Mouse (Mus musculus): ENCODE results near the gene Tma7. TPM values are rescaled to one million over a fixed set of nuclear protein-coding genes. Genes with fewer than 3 reads are reported as not detected.

Tma7 gene
- polyA plus RNA-seq, 1 experiment from 2014 or later, result 733 TPM

Other genes with a start within 250 kb of the Tma7 start
- gene Slc26a6, start 229.3 kb downstream of the Tma7 start, polyA plus RNA-seq (2014; fragmentation: Nextera tagmentation; extraction: Ambion mirVana), result 16.6 and 18.2 TPM in 2 replicates
- 0.47 TPM in 1 of 2 replicates, not detected in the other for gene Tmem89, start 168.0 kb downstream of the Tma7 start, polyA plus RNA-seq (2014; fragmentation: Nextera tagmentation; extraction: Ambion mirVana)
- 432 and 472 TPM in 2 replicates for gene Uqcrc1, start 146.0 kb downstream of the Tma7 start, polyA plus RNA-seq (2014; fragmentation: Nextera tagmentation; extraction: Ambion mirVana)
- 0.84 and 1.5 TPM in 2 replicates for gene Col7a1, start 129.0 kb downstream of the Tma7 start, polyA plus RNA-seq (2014; fragmentation: Nextera tagmentation; extraction: Ambion mirVana)
- gene Ucn2, start 96.6 kb downstream of the Tma7 start, polyA plus RNA-seq (2014; fragmentation: Nextera tagmentation; extraction: Ambion mirVana), result not detected in 2 replicates
- 26.1 and 26.3 TPM in 2 replicates for gene Pfkfb4, start 90.8 kb downstream of the Tma7 start, polyA plus RNA-seq (2014; fragmentation: Nextera tagmentation; extraction: Ambion mirVana)
- 49.1 and 49.9 TPM in 2 replicates for gene Shisa5, start 44.0 kb downstream of the Tma7 start, polyA plus RNA-seq (2014; fragmentation: Nextera tagmentation; extraction: Ambion mirVana)
- 15.3 and 18.8 TPM in 2 replicates for gene Trex1, start 22.9 kb downstream of the Tma7 start, polyA plus RNA-seq (2014; fragmentation: Nextera tagmentation; extraction: Ambion mirVana)
- 26.5 and 28.6 TPM in 2 replicates for gene Atrip, start 8.5 kb downstream of the Tma7 start, polyA plus RNA-seq (2014; fragmentation: Nextera tagmentation; extraction: Ambion mirVana)
- 14.0 and 15.4 TPM in 2 replicates for gene Ccdc51, start 94 bp downstream of the Tma7 start, polyA plus RNA-seq (2014; fragmentation: Nextera tagmentation; extraction: Ambion mirVana)
- 21.7 and 22.4 TPM in 2 replicates for gene Plxnb1, start 12.8 kb upstream of the Tma7 start, polyA plus RNA-seq (2014; fragmentation: Nextera tagmentation; extraction: Ambion mirVana)
- gene Fbxw21, start 79.5 kb upstream of the Tma7 start, polyA plus RNA-seq (2014; fragmentation: Nextera tagmentation; extraction: Ambion mirVana), result not detected in 2 replicates
- not detected in 2 replicates for gene Fbxw13, start 113.4 kb upstream of the Tma7 start, polyA plus RNA-seq (2014; fragmentation: Nextera tagmentation; extraction: Ambion mirVana)
- not detected in 2 replicates for gene Fbxw20, start 152.2 kb upstream of the Tma7 start, polyA plus RNA-seq (2014; fragmentation: Nextera tagmentation; extraction: Ambion mirVana)
- gene Fbxw14, start 205.1 kb upstream of the Tma7 start, polyA plus RNA-seq (2014; fragmentation: Nextera tagmentation; extraction: Ambion mirVana), result not detected in 2 replicates

All from midbrain, embryonic 14.5 days (tissue).